Mouse (Mus musculus) heart, embryonic 13.5 days (tissue): ENCODE results near the gene Golm1. TPM values are rescaled to one million over a fixed set of nuclear protein-coding genes. Genes with fewer than 3 reads are reported as not detected.

Source experiments
- ATAC-seq: fragments of 200-750 bp; cut with Nextera tagmentation; 2 replicates; pipeline ENCODE4 v1.8.0; 2017; ENCODE audit warnings: moderate TSS enrichment; ENCODE audit not compliant: insufficient number of reproducible peaks, low FRiP score, low TSS enrichment; ENCODE audit errors: extremely low read depth
- H3K27ac ChIP-seq: fragments of 300-500 bp; sonication (generic); replicated peaks from 2 replicates; pipeline ENCODE4 v1.5.1; 2015; ENCODE audit warnings: moderate library complexity, mild to moderate bottlenecking, inconsistent platforms
- H3K27me3 ChIP-seq: fragments of 300-500 bp; sonication (generic); replicated peaks from 2 replicates; pipeline ENCODE4 v1.6.1; 2015; ENCODE audit warnings: mild to moderate bottlenecking, inconsistent platforms
- H3K36me3 ChIP-seq: fragments of 300-500 bp; sonication (generic); 2 replicates; pipeline ENCODE4 v1.6.1; 2015; ENCODE audit warnings: mild to moderate bottlenecking, inconsistent platforms
- H3K4me1 ChIP-seq: fragments of 300-500 bp; sonication (generic); 2 replicates; pipeline ENCODE4 v1.6.1; 2015; ENCODE audit warnings: inconsistent platforms
- H3K4me2 ChIP-seq: fragments of 300-500 bp; sonication (generic); 2 replicates; pipeline ENCODE4 v1.6.1; 2015; ENCODE audit warnings: inconsistent platforms, mild to moderate bottlenecking, moderate library complexity
- H3K4me3 ChIP-seq: fragments of 300-500 bp; sonication (generic); 2 replicates; pipeline ENCODE4 v1.5.1; 2015; ENCODE audit warnings: moderate library complexity, mild to moderate bottlenecking, inconsistent platforms
- H3K9ac ChIP-seq: fragments of 300-500 bp; sonication (generic); 2 replicates; pipeline ENCODE4 v1.6.1; 2015; ENCODE audit warnings: inconsistent platforms, mild to moderate bottlenecking, moderate library complexity
- H3K9me3 ChIP-seq: fragments of 300-500 bp; sonication (generic); 2 replicates; pipeline ENCODE4 v1.6.1; 2016; ENCODE audit warnings: inconsistent platforms
- WGBS: fragments of 180-500 bp; shearing (Covaris S2); methylation state at CpG from one replicate; pipeline ENCODE4 v1.1.7; 2015; ENCODE audit warnings: mixed read lengths; 5-methylcytosine and 5-hydroxymethylcytosine counted together
- polyA plus RNA-seq: library from polyadenylated mRNA; unstranded; fragments of >200 nt; fragmentation: Nextera tagmentation; extraction: Ambion mirVana; gene quantifications from 2 replicates; pipeline ENCODE4 v1.2.1, GENCODE M21; 2015

The Golm1 gene
- polyA plus RNA-seq, 1 experiment from 2014 or later, result 51.3 TPM

GRCm38 (mm10) chr13:59676316-59677229 lies 962 bp upstream of the Golm1 start:
- H3K9me3 ChIP-seq, result no peaks in the 10 kb centered on the region
- H3K27ac ChIP-seq, result no peak overlapping the region
- peak overlapping the region; percentile 85; the same call in 1 of the 2 replicates for H3K4me2 ChIP-seq
- H3K36me3 ChIP-seq, result no peaks in the 10 kb centered on the region
- H3K4me1 ChIP-seq, result peaks cover 18% of the 10 kb centered on the region
- no peak overlapping the region for H3K9ac ChIP-seq
- WGBS, result 70% methylated on average over 12 of the region's 12 CpGs
- H3K4me3 ChIP-seq, result peak overlapping the region; percentile 84; the same call in 1 of the 2 replicates
- peaks cover 3% of the 10 kb centered on the region for H3K27me3 ChIP-seq
- ATAC-seq, result no peak

GRCm38 (mm10) chr13:59674761-59675150 lies 855 bp downstream of the Golm1 start:
- peak overlapping the region; percentile 84 for H3K4me3 ChIP-seq
- peak overlapping the region; percentile 68 for H3K27ac ChIP-seq
- WGBS, result 4% methylated on average over 13 of the region's 13 CpGs
- H3K36me3 ChIP-seq, result no peaks in the 10 kb centered on the region
- ATAC-seq, result no peak
- no peaks in the 10 kb centered on the region for H3K27me3 ChIP-seq
- peak overlapping the region; percentile 86 for H3K9ac ChIP-seq
- H3K4me1 ChIP-seq, result peaks cover 18% of the 10 kb centered on the region
- H3K9me3 ChIP-seq, result no peaks in the 10 kb centered on the region
- peak overlapping the region; percentile 85 for H3K4me2 ChIP-seq

GRCm38 (mm10) chr13:59674215-59674614 lies 1.4 kb downstream of the Golm1 start:
- peak overlapping the region; percentile 84 for H3K4me3 ChIP-seq
- H3K4me2 ChIP-seq, result peak overlapping the region; percentile 85
- peak overlapping the region; percentile 86 for H3K9ac ChIP-seq
- H3K9me3 ChIP-seq, result no peaks in the 10 kb centered on the region
- no peaks in the 10 kb centered on the region for H3K27me3 ChIP-seq
- H3K27ac ChIP-seq, result no peak overlapping the region
- 29% methylated on average over 3 of the region's 3 CpGs for WGBS
- no peak for ATAC-seq
- H3K4me1 ChIP-seq, result peaks cover 18% of the 10 kb centered on the region
- no peaks in the 10 kb centered on the region for H3K36me3 ChIP-seq

- ATAC-seq, result no peak
- no peak overlapping the region for H3K27ac ChIP-seq
- H3K4me1 ChIP-seq, result peaks cover 23% of the 10 kb centered on the region
- H3K36me3 ChIP-seq, result no peaks in the 10 kb centered on the region
- H3K4me2 ChIP-seq, result peak overlapping the region; percentile 85; the same call in 1 of the 2 replicates
- H3K27me3 ChIP-seq, result no peaks in the 10 kb centered on the region
- no peaks in the 10 kb centered on the region for H3K9me3 ChIP-seq
- WGBS, result 76% methylated on average over 7 of the region's 7 CpGs
- 0 out of 2 replicates have a peak overlapping the region, but pooled peaks have one; percentile 44 for H3K9ac ChIP-seq
- H3K4me3 ChIP-seq, result no peak overlapping the region
Observed at GRCm38 (mm10) chr13:59673597-59673996, 2.0 kb downstream of the Golm1 start.

- Histone ChIP-seq H3K27me3 (no peaks in the 10 kb centered on the region), H3K27ac (no peak overlapping the region), H3K9ac (no peak overlapping the region), H3K36me3 (peaks cover 1% of the 10 kb centered on the region; the same call in 1 of the 2 replicates), H3K4me3 (no peak overlapping the region), H3K4me1 (peaks cover 28% of the 10 kb centered on the region), H3K4me2 (no peak overlapping the region), H3K9me3 (no peaks in the 10 kb centered on the region)
- no peak for ATAC-seq
- 70% methylated on average over 6 of the region's 6 CpGs for WGBS
Observed at GRCm38 (mm10) chr13:59672248-59672647, 3.4 kb downstream of the Golm1 start.

- H3K4me3 ChIP-seq, result no peak overlapping the region
- no peak overlapping the region for H3K27ac ChIP-seq
- no peaks in the 10 kb centered on the region for H3K9me3 ChIP-seq
- ATAC-seq, result no peak
- peaks cover 28% of the 10 kb centered on the region for H3K4me1 ChIP-seq
- WGBS, result 75% methylated on average over 2 of the region's 2 CpGs
- no peaks in the 10 kb centered on the region for H3K27me3 ChIP-seq
- H3K4me2 ChIP-seq, result no peak overlapping the region
- H3K36me3 ChIP-seq, result peaks cover 6% of the 10 kb centered on the region
- no peak overlapping the region for H3K9ac ChIP-seq
Observed at GRCm38 (mm10) chr13:59671521-59671920, 4.1 kb downstream of the Golm1 start.

- peaks cover 10% of the 10 kb centered on the region for H3K36me3 ChIP-seq
- ATAC-seq, result no peak
- H3K9ac ChIP-seq, result no peak overlapping the region
- H3K4me3 ChIP-seq, result no peak overlapping the region
- 87% methylated on average over 10 of the region's 10 CpGs for WGBS
- H3K27ac ChIP-seq, result no peak overlapping the region
- H3K27me3 ChIP-seq, result no peaks in the 10 kb centered on the region
- peaks cover 28% of the 10 kb centered on the region for H3K4me1 ChIP-seq
- no peaks in the 10 kb centered on the region for H3K9me3 ChIP-seq
- H3K4me2 ChIP-seq, result no peak overlapping the region
Observed at GRCm38 (mm10) chr13:59669946-59670345, 5.7 kb downstream of the Golm1 start.

GRCm38 (mm10) chr13:59668501-59669093 lies 7.0 kb downstream of the Golm1 start:
- H3K36me3 ChIP-seq, result peaks cover 23% of the 10 kb centered on the region
- H3K27ac ChIP-seq, result peak overlapping the region; percentile 71
- no peaks in the 10 kb centered on the region for H3K27me3 ChIP-seq
- no peak overlapping the region for H3K4me3 ChIP-seq
- peak overlapping the region; percentile 42; the same call in 1 of the 2 replicates for H3K9ac ChIP-seq
- peak overlapping the region; percentile 39; the same call in 1 of the 2 replicates for H3K4me2 ChIP-seq
- WGBS, result 34% methylated on average over 11 of the region's 11 CpGs
- peaks cover 18% of the 10 kb centered on the region for H3K4me1 ChIP-seq
- ATAC-seq, result no peak
- H3K9me3 ChIP-seq, result no peaks in the 10 kb centered on the region

GRCm38 (mm10) chr13:59667763-59668162 lies 7.8 kb downstream of the Golm1 start:
- Histone ChIP-seq H3K4me2 (no peak overlapping the region), H3K4me1 (peaks cover 14% of the 10 kb centered on the region), H3K9me3 (no peaks in the 10 kb centered on the region), H3K9ac (no peak overlapping the region), H3K27me3 (no peaks in the 10 kb centered on the region), H3K36me3 (peaks cover 32% of the 10 kb centered on the region), H3K27ac (no peak overlapping the region), H3K4me3 (no peak overlapping the region)
- no peak for ATAC-seq
- WGBS, result 85% methylated on average over 5 of the region's 5 CpGs

GRCm38 (mm10) chr13:59663939-59664712 lies 11.5 kb downstream of the Golm1 start:
- no peak overlapping the region for H3K9ac ChIP-seq
- H3K9me3 ChIP-seq, result no peaks in the 10 kb centered on the region
- peaks cover 10% of the 10 kb centered on the region for H3K4me1 ChIP-seq
- H3K4me3 ChIP-seq, result no peak overlapping the region
- peaks cover 57% of the 10 kb centered on the region for H3K36me3 ChIP-seq
- no peaks in the 10 kb centered on the region for H3K27me3 ChIP-seq
- no peak for ATAC-seq
- 88% methylated on average over 19 of the region's 19 CpGs for WGBS
- H3K4me2 ChIP-seq, result no peak overlapping the region
- no peak overlapping the region for H3K27ac ChIP-seq

GRCm38 (mm10) chr13:59661966-59662365 lies 13.6 kb downstream of the Golm1 start:
- WGBS, result 93% methylated on average over 12 of the region's 12 CpGs
- H3K4me2 ChIP-seq, result no peak overlapping the region
- H3K27ac ChIP-seq, result no peak overlapping the region
- H3K4me3 ChIP-seq, result no peak overlapping the region
- peaks cover 62% of the 10 kb centered on the region for H3K36me3 ChIP-seq
- H3K9ac ChIP-seq, result no peak overlapping the region
- no peaks in the 10 kb centered on the region for H3K27me3 ChIP-seq
- no peaks in the 10 kb centered on the region for H3K4me1 ChIP-seq
- ATAC-seq, result no peak
- H3K9me3 ChIP-seq, result no peaks in the 10 kb centered on the region
